Mouse (Mus musculus): ENCODE results near the gene Olfr603.
"Not testable (repeated sequence)": the region's sequence is repeated elsewhere in the genome, so short reads cannot be mapped to it uniquely, and the experiment has no call there.

Olfr603 gene

DNA sequence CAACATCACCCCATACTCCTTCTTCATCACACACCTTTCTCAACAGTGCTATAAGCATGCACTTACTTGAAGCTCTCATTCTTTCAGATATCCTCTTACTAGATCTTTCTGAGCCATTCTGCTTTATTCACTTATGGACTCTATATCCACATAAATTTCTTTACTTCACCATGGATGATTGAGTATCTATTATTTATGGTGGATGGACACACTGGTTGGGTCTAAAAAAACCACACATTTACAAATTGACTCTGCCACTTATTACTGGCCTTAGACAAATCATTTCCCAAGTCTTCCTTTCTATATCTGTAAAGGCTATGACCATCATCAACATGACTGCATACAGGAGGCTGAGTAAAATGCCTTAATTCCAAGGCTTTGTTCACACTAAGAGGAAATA, at the start of gene Olfr603:
Olfr603 (minus strand) TSS at position 101 of the 400 bp plus-strand sequence.
- DNase-seq (ENCODE audit: low spot score in 2 of 2) = no peak

DNA sequence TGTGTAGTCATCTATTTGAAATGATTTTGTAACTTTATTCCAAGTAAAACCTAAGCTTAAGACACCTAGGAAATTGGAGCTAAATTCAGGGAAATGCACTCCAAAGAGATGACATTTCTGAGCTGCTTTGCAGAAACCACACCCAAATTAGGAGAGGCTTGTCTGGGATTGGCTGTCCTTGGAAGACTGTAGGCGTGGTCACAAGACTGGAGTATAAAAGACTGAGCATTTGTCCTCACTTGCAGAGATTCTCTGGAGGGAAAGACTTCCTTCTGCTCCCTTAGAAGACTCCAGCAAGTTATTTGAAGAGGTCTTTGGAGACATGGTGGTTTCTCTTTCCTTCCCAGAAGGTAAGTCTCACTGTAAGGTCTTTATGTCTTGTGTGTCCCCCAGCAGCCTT, 28.8 kb upstream of the Olfr603 start, which contains the start of gene Usp17lc:
Usp17lc (plus strand) TSS at position 301 of the 400 bp plus-strand sequence.
- not testable (repeated sequence) for DNase-seq (ENCODE audit: low spot score in 2 of 2)

- DNase-seq (ENCODE audit: low spot score in 2 of 2) = not testable (repeated sequence)
These were observed 20.6 kb upstream of the Olfr603 start for GRCm38 (mm10) chr7:103406521-103407055.

DNA sequence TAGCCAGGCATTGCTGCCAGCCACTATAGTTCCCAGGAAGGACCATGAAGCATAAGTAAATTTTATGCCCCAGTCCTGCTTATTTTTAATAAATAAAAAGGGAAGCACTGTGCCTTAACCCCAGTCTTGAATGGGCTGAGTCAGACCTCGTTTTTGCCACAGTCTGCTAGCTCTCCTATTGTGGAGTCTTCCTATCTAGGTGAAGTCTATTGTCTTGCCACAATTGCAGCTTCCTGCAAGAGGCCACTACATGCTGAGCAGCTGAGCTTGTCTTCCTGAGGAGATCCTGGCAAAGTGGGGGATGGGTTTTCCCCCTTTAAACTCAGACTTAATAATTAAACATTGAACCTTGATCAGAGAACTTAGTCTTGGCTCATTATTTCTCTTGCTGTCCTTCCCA, 13.0 kb upstream of the Olfr603 start:
- DNase-seq (ENCODE audit: low spot score in 2 of 2) = no peak

- no peak for DNase-seq (ENCODE audit: low spot score in 2 of 2)
These were observed 11.8 kb upstream of the Olfr603 start for GRCm38 (mm10) chr7:103397758-103398157.

- DNase-seq (ENCODE audit: low spot score in 2 of 2) = no peak
These were observed 23.4 kb downstream of the Olfr603 start, which contains the start of gene Olfr601 for GRCm38 (mm10) chr7:103362555-103362954. Gene Olfr601 (minus strand): TSS chr7:103362655.

DNA sequence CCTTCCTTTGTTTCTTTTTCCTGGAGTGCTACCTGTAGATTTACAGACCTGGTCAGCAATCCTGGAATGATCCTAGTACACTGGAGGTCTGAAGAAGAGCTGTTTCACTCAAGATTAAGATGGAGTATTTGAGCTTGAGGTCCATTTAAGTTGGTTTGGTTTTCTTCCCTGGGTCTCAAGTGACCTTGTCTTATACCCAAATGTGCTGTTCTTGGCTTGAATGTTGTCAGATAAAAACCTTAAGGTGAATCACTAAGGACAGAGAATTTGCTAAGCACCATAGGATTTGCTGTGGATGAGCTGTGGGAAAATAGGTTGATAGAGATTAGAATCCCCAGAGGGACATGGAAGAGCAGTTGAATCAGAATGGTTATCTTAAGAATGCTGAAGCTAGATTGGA, 36.4 kb downstream of the Olfr603 start, which contains the start of gene Olfr600:
Olfr600 (minus strand) TSS at position 101 of the 400 bp plus-strand sequence.
- no peak for DNase-seq (ENCODE audit: low spot score in 2 of 2)

DNA sequence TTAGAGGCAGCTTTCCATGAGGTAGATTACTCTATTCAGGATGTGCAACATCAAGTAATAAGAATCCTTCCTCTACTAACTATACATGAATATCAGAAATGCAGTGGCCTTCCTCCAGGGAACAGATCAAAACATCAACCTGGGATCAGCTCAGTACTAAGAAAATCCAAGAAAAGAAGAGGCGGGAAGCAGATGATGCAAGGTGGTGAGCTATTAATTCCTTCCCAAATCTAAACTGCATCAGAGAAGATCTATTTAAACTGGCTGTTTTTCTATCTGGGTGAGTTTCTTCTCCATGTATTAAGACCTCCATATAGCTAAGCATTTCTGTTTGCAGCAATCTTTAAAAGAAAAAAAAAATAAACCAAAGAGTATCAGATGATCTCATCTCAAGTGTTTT, 50.4 kb downstream of the Olfr603 start, which contains the start of gene Olfr599:
Olfr599 (plus strand) TSS at position 301 of the 400 bp plus-strand sequence.
- no peak for DNase-seq (ENCODE audit: low spot score in 2 of 2)
